Mouse (Mus musculus) kidney, adult 2 months (tissue): Measurements from ENCODE around the gene Gpc6. TPM values are rescaled to one million over a fixed set of nuclear protein-coding genes. Genes with fewer than 3 reads are reported as not detected.

Source experiments
- DNase-seq: peaks from one replicate; pipeline ENCODE4 v3.0.0; 2021
- H3K27ac ChIP-seq: fragments of 200-500 bp; 2 replicates; pipeline ENCODE4 v1.5.1; 2012; ENCODE audit warnings: low read depth, low read length, control low read depth, inconsistent platforms; ENCODE audit not compliant: insufficient read depth
- H3K27me3 ChIP-seq: fragments of 200-500 bp; replicated peaks from 2 replicates; pipeline ENCODE4 v1.6.1; 2012; ENCODE audit warnings: mild to moderate bottlenecking, moderate library complexity, low read length, inconsistent platforms; ENCODE audit not compliant: control insufficient read depth, insufficient read depth
- H3K36me3 ChIP-seq: fragments of 200-500 bp; 2 replicates; pipeline ENCODE4 v1.6.1; 2012; ENCODE audit warnings: mild to moderate bottlenecking, moderate library complexity, low read length, inconsistent platforms; ENCODE audit not compliant: control insufficient read depth, insufficient read depth
- H3K4me1 ChIP-seq: fragments of 200-500 bp; 2 replicates; pipeline ENCODE4 v1.6.1; 2011; ENCODE audit warnings: low read length; ENCODE audit not compliant: control insufficient read depth, insufficient read depth
- H3K4me3 ChIP-seq: fragments of 200-500 bp; 2 replicates; pipeline ENCODE4 v1.5.1; 2011; ENCODE audit warnings: mild to moderate bottlenecking, low read depth, low read length, control low read depth; ENCODE audit not compliant: insufficient read depth
- CTCF ChIP-seq: fragments of 200-500 bp; conservative IDR thresholded peaks from 2 replicates; pipeline ENCODE4 v1.5.1; 2011; ENCODE audit warnings: low read depth, mild to moderate bottlenecking, control low read depth, low read length, moderate library complexity, mixed read lengths; ENCODE audit not compliant: insufficient read depth, insufficient read length
- POLR2A ChIP-seq: fragments of 200-500 bp; IDR thresholded peaks from one replicate; pipeline ENCODE4 v1.6.1; 2011; ENCODE audit warnings: low read depth, low read length, control low read depth
- WGBS: fragments of 180-500 bp; shearing (Covaris S2); methylation state at CpG from one replicate; pipeline ENCODE4 v1.1.7; 2018; 5-methylcytosine and 5-hydroxymethylcytosine counted together
- polyA plus RNA-seq: library from polyadenylated mRNA; depleted of rRNA; stranded (reverse); fragments of >200 nt; gene quantifications from 2 replicates; pipeline ENCODE4 v1.2.3, GENCODE M21; 2012

Gpc6 gene
- polyA plus RNA-seq, 1 experiment: 3.4 TPM

DNA sequence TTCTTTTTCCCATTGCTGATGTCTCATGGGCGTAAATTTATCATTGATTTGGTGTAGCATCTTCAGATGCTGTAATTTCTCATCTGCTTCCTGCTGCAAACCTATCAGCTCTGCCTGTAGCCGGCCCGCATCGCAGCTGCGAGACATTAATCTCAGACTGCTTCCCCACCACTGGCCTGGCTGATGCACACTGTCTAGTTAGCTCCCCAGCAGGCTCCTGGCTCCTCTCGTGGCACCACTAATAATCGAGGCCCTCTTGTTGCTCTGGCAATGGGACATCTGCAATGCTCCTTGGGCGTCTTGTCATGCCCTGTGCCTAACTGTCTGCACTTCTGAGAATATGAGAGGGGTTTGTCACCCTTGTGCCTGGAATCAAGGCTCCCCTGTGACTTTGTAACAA, 906.2 kb downstream of the Gpc6 start:
- no peak for TF ChIP-seq POLR2A
- TF ChIP-seq CTCF: no peak
- Histone ChIP-seq H3K27me3 (no peaks in the 10 kb centered on the region), H3K27ac (no peak overlapping the region), H3K4me1 (no peaks in the 10 kb centered on the region), H3K4me3 (no peak overlapping the region), H3K36me3 (no peaks in the 10 kb centered on the region)
- 89% methylated on average over 8 of the region's 8 CpGs for WGBS
- no peak for DNase-seq

DNA sequence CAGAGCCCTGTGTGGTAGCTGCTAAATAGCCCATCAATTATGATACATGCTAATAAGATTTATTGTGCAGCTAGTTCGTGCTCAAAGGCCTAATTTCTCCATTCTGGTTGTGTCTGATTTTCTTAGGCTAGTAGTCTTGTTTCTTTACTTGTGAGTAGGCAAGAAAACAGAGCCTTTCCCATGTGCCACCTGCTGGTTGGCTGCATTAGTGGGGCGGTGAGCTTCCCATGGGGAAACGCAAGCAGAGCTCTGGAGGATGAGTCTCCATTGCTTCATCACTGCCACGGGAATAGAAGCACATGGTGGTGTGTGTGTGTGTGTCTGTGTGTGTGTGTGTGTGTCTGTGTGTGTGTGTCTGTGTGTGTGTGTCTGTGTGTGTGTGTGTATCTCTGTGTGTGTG, 906.6 kb downstream of the Gpc6 start:
- Histone ChIP-seq H3K27me3 (no peaks in the 10 kb centered on the region), H3K27ac (no peak overlapping the region), H3K4me1 (no peaks in the 10 kb centered on the region), H3K36me3 (no peaks in the 10 kb centered on the region), H3K4me3 (no peak overlapping the region)
- DNase-seq: peak; percentile 47
- WGBS: 62% methylated on average over 4 of the region's 4 CpGs
- TF ChIP-seq CTCF (peak; percentile 52), POLR2A (no peak)

DNA sequence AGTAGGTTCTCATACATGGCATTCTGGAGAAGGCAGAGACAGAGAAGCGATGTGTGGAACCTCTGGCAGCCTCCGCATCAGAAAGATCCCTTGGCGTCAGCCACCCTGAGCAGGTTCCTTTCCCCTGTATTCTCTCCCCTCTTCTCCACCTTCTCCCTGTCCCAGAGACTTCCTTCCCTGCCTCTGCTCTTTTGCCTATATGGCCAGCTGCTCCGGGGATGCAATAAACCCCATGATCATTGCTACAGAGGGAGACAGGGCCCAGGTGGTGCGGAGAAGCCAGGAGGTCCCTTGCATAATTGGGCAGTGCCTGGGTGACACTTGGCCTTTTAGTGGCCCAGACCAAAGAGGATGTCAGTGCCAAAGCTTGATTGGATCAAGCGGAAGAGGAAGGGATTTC, 910.4 kb downstream of the Gpc6 start:
- 94% methylated on average over 6 of the region's 6 CpGs for WGBS
- H3K27ac ChIP-seq: no peak overlapping the region
- TF ChIP-seq CTCF (no peak), POLR2A (no peak)
- H3K4me1 ChIP-seq: no peaks in the 10 kb centered on the region
- H3K27me3 ChIP-seq: no peaks in the 10 kb centered on the region
- DNase-seq: no peak
- no peaks in the 10 kb centered on the region for H3K36me3 ChIP-seq
- no peak overlapping the region for H3K4me3 ChIP-seq

DNA sequence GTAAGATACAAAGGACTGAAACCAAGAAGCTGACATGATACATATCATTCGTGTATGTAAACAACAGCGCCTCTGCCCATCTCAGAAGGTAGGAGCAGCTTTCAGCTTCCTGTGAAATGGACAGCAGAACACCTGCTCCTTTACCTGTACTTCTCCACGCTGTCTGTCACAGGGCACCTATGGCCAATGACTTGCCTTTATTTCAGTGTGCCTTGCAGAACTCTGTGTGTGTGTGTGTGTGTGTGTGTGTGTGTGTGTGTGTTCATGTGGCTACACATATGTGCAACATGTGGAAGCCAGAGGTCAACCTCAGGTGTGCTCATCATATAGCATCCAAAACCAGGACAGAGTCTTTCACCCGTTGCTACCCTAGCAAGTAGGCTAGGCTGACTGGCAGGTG, 911.9 kb downstream of the Gpc6 start:
- Histone ChIP-seq H3K27ac (no peak overlapping the region), H3K4me1 (no peaks in the 10 kb centered on the region; the same call in 1 of the 2 replicates), H3K27me3 (no peaks in the 10 kb centered on the region), H3K36me3 (no peaks in the 10 kb centered on the region), H3K4me3 (no peak overlapping the region)
- DNase-seq: no peak
- TF ChIP-seq CTCF (no peak), POLR2A (no peak)
- WGBS: 92% methylated on average over 4 of the region's 4 CpGs

DNA sequence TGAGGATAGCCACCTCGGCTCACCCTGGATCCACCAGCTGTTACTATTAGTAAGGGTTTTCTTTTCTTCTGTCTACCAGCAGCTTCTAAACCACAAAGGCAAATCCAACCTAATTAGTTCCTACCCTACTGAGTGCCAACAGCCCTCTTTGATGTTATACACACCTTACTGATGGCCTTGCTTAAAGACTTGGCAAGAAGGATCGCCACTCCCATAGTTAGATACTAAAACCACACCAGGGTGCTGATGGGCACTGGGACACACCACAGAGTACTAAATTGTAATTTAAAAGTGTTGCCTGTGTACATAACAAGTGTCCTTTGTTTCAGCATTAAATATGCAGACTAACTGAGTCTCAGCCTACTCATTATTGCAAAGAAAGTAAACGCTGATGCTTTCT, 912.6 kb downstream of the Gpc6 start:
- DNase-seq: no peak
- no peak for TF ChIP-seq POLR2A
- Histone ChIP-seq H3K36me3 (no peaks in the 10 kb centered on the region), H3K27me3 (no peaks in the 10 kb centered on the region), H3K4me1 (no peaks in the 10 kb centered on the region; the same call in 1 of the 2 replicates), H3K27ac (no peak overlapping the region), H3K4me3 (no peak overlapping the region)
- 62% methylated on average over 3 of the region's 3 CpGs for WGBS

DNA sequence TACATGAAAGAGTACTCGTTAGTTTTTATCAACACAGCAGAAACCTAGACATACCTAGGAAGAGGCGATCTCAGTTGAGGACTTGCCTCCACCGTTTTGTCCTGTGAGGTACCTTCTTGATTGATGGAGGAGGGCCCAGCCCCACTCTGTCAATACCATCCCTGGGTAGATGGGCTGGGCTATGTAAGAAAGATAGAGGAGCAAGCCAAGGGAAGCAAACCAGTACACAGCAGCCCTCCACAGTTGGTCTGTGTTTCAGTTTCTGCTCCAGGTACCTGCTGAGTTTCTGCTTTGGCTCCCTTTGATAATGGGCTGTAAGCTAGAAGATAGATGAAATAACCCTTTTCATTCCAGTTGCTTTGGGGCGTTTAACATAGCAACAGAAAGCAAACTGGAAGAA, 916.1 kb downstream of the Gpc6 start:
- H3K4me3 ChIP-seq: no peak overlapping the region
- H3K4me1 ChIP-seq: no peaks in the 10 kb centered on the region; the same call in 1 of the 2 replicates
- H3K27me3 ChIP-seq: no peaks in the 10 kb centered on the region
- H3K36me3 ChIP-seq: no peaks in the 10 kb centered on the region
- H3K27ac ChIP-seq: no peak overlapping the region
- no peak for TF ChIP-seq CTCF
- no peak for TF ChIP-seq POLR2A
- DNase-seq: no peak
- WGBS: 84% methylated on average over 4 of the region's 4 CpGs

DNA sequence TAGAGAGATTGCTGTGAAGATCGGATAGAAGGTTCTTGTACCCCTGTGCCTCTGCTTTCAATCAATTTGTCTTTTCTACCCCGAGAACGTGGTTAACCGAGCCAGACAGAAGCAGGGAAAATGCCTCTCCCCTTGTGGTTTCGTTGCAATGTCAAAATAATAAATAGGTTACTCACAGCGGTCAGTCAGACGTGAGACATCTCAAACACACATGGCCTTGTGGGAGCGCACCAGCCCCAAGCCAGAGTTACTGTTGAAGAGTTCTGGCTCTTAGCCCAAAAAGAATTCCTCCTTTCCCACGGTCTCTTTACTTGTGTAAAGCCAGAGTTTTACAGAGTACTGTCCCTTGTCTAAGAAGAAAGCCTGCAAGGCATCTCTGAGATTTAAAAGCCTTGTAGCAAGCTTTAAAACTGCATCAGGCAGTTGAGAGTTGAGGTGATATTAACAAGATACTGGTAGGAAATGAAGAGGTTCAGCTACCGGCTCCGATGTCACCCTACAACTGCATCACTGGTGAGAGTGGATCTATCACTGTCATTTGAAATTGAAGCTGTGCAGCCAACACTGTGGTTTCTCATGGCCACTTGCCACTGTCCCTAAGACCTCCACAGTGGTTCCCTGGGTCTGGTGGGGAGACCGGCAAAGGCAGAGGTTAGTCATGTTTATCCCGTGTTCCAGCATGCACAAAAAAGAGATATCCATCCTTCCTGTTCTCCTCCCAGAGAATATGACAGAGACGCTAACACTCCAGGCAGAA, 916.9 kb downstream of the Gpc6 start:
- Histone ChIP-seq H3K4me1 (no peaks in the 10 kb centered on the region; the same call in 1 of the 2 replicates), H3K36me3 (no peaks in the 10 kb centered on the region), H3K4me3 (no peak overlapping the region), H3K27ac (no peak overlapping the region), H3K27me3 (no peaks in the 10 kb centered on the region)
- TF ChIP-seq CTCF: no peak
- no peak for TF ChIP-seq POLR2A
- 44% methylated on average over 14 of the region's 14 CpGs for WGBS
- DNase-seq: peak; percentile 2
